Comparison of ENCODE assay signal across 14 mouse cellular contexts in the genomic region with DNA sequence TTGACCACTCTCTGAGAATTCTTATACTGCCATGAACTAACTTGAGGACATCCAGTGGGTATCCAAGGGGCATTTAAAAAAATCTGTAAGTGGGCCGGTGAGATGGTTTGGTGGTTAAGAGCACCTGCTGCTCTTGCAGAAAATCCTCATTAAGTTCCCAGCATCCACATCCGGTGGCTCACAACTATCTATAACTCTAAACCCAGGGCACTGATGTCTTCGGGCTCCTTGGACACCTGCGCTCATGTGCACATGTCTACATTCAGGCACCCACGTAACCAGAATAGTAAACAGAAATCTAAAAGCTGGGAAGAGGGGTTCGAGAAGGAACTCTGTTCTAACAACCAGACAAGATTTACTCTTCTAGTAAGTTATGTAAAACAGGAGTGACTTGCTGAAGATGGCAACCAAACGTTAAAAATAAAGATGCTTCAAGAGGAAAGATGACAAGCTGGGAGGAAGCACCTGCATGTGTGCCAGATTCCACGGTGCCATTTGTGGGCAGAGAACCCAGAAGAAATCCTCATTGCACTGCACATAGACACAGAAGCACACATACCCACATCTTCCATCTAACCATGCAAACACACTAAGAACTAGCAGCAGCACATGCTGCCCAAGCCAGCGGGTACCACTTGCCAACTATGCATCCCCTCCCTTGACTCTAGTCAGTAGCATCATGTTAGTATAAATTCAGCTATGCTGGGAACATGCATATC.
DNase-seq lines count a peak whose midpoint lies in the region; ATAC-seq lines count a peak whose summit lies in the region.
"Had no signal": no experiment of that assay in that cellular context is flagged by ENCODE, and none has a peak within 500 bp of the region (broad histone marks: within the 10 kb centered on the region; RNA-seq: fewer than 3 reads in every experiment).

No protein-coding gene starts in this region.

- H3K9me3 ChIP-seq in heart, embryonic 13.5 days, result no peaks in the 10 kb centered on the region
- H3K9me3 ChIP-seq: hindbrain, embryonic 10.5 days; limb, embryonic 15.5 days; megakaryocyte, embryonic 14.5 days had no signal

- peaks cover 88% of the 10 kb centered on the region for H3K4me1 ChIP-seq in heart, embryonic 13.5 days

- H3K4me3 ChIP-seq in heart, embryonic 13.5 days, result no peak overlapping the region
- H3K4me3 ChIP-seq: hindbrain, embryonic 10.5 days; limb, embryonic 15.5 days; megakaryocyte, embryonic 14.5 days had no signal

- no peak overlapping the region for H3K9ac ChIP-seq in heart, embryonic 13.5 days
- H3K9ac ChIP-seq: limb, embryonic 15.5 days had no signal

- intact Hi-C loops in heart, postnatal 10 days (cut with DNase I), result no loop called here

- H3K4me2 ChIP-seq in heart, embryonic 13.5 days, result no peak overlapping the region
- H3K4me2 ChIP-seq: limb, embryonic 15.5 days had no signal

- H3K27me3 ChIP-seq in heart, embryonic 13.5 days (replicated peaks), result no peaks in the 10 kb centered on the region
- H3K27me3 ChIP-seq: limb, embryonic 15.5 days had no signal

- H3K36me3 ChIP-seq in heart, embryonic 13.5 days, result peaks cover 18% of the 10 kb centered on the region
- H3K36me3 ChIP-seq: limb, embryonic 15.5 days had no signal

- peak overlapping the region; percentile 49 for H3K27ac ChIP-seq in heart, embryonic 13.5 days (replicated peaks)
- H3K27ac ChIP-seq: hindbrain, embryonic 10.5 days; limb, embryonic 15.5 days had no signal

- ATAC-seq in heart, embryonic 13.5 days (ENCODE audit: extremely low read depth, insufficient number of reproducible peaks, low FRiP score, low TSS enrichment), result no peak
- ATAC-seq: intestine, embryonic 16.5 days had no signal

- whole genome bisulfite sequencing in heart, embryonic 13.5 days, result 78% methylated on average over 9 of the region's 9 CpGs

- DNase-seq in heart, postnatal 10 days, result no peak
- DNase-seq in right cerebral cortex, adult 18-20 months, result peak; percentile 48
- no peak for DNase-seq in right cerebral cortex, postnatal 14 days
- DNase-seq in right cerebral cortex, postnatal 10 days (ENCODE audit: low spot score in 2 of 2), result peak; percentile 57 to 71
- peak; percentile 56 for DNase-seq in thymus, postnatal 4 days
- DNase-seq in cerebellum, postnatal 36 days, result no peak
- DNase-seq: adrenal gland, postnatal 25 days; cerebellum, adult 18-20 months; embryo, embryonic 11 days had no signal

Comparison
In these comparisons a context has a peak if more than half of its experiments do, and no peak if none do; other contexts are left out.
1. DNase-seq: peak in right cerebral cortex, adult 18-20 months (single experiment), right cerebral cortex, postnatal 10 days (2 of 2) and thymus, postnatal 4 days (single experiment); none in heart, postnatal 10 days (0 of 2), right cerebral cortex, postnatal 14 days (single experiment) and cerebellum, postnatal 36 days (0 of 2).